Mouse (Mus musculus) kidney, embryonic 14.5 days (tissue): ENCODE data around the gene Bmp8b. TPM values are rescaled to one million over a fixed set of nuclear protein-coding genes. Genes with fewer than 3 reads are reported as not detected.

Experiments
- ATAC-seq: fragments of 200-750 bp; cut with Nextera tagmentation; 2 replicates; pipeline ENCODE4 v1.8.0; 2017; ENCODE audit warnings: moderate number of reproducible peaks, mild to moderate bottlenecking, moderate TSS enrichment, moderate library complexity; ENCODE audit not compliant: low FRiP score, low TSS enrichment
- H3K27ac ChIP-seq: fragments of 300-500 bp; sonication (generic); 2 replicates; pipeline ENCODE4 v1.5.1; 2014; ENCODE audit warnings: low read depth, mild to moderate bottlenecking, low read length, moderate library complexity, mixed read lengths
- H3K27me3 ChIP-seq: fragments of 300-500 bp; sonication (generic); 2 replicates; pipeline ENCODE4 v1.6.1; 2014; ENCODE audit warnings: mild to moderate bottlenecking, low read length; ENCODE audit not compliant: control insufficient read depth, insufficient read depth
- H3K36me3 ChIP-seq: fragments of 300-500 bp; sonication (generic); 2 replicates; pipeline ENCODE4 v1.6.1; 2014; ENCODE audit warnings: low read length, mixed read lengths; ENCODE audit not compliant: control insufficient read depth, insufficient read depth
- H3K4me1 ChIP-seq: fragments of 300-500 bp; sonication (generic); 2 replicates; pipeline ENCODE4 v1.6.1; 2014; ENCODE audit warnings: low read length, mixed read lengths; ENCODE audit not compliant: control insufficient read depth, insufficient read depth
- H3K4me2 ChIP-seq: fragments of 300-500 bp; sonication (generic); replicated peaks from 2 replicates; pipeline ENCODE4 v1.6.1; 2014; ENCODE audit warnings: low read depth, mild to moderate bottlenecking, low read length
- H3K4me3 ChIP-seq: fragments of 300-500 bp; sonication (generic); 2 replicates; pipeline ENCODE4 v1.5.1; 2014; ENCODE audit warnings: mild to moderate bottlenecking, low read length
- H3K9ac ChIP-seq: fragments of 300-500 bp; sonication (generic); 2 replicates; pipeline ENCODE4 v1.6.1; 2014; ENCODE audit warnings: low read depth, mild to moderate bottlenecking, low read length, moderate library complexity
- H3K9me3 ChIP-seq: fragments of 300-500 bp; sonication (generic); 2 replicates; pipeline ENCODE4 v1.6.1; 2016; ENCODE audit warnings: low read length; ENCODE audit not compliant: control insufficient read depth
- WGBS: fragments of 180-500 bp; shearing (Covaris S2); extraction: QIAGEN DNeasy Blood & Tissue Kit; methylation state at CpG from one replicate; pipeline ENCODE4 v1.1.7; 2014; 5-methylcytosine and 5-hydroxymethylcytosine counted together
- polyA plus RNA-seq: library from polyadenylated mRNA; unstranded; fragments of >200 nt; fragmentation: Nextera tagmentation; extraction: Ambion mirVana; gene quantifications from 2 replicates; pipeline ENCODE4 v1.2.1, GENCODE M21; 2014

The Bmp8b gene
- polyA plus RNA-seq, 1 experiment from 2014 or later: 0.16 TPM

- H3K27ac ChIP-seq: no peak overlapping the region
- no peak overlapping the region for H3K4me3 ChIP-seq
- no peak for ATAC-seq
- no peak overlapping the region for H3K9ac ChIP-seq
- no peak overlapping the region for H3K4me2 ChIP-seq
- H3K4me1 ChIP-seq: peaks cover 6% of the 10 kb centered on the region; the same call in 1 of the 2 replicates
- no peaks in the 10 kb centered on the region for H3K9me3 ChIP-seq
- no peaks in the 10 kb centered on the region for H3K36me3 ChIP-seq
- no peaks in the 10 kb centered on the region for H3K27me3 ChIP-seq
- WGBS: 51% methylated on average over 13 of the region's 13 CpGs
Measured at GRCm38 (mm10) chr4:123080791-123081190, 24.2 kb upstream of the Bmp8b start.

DNA sequence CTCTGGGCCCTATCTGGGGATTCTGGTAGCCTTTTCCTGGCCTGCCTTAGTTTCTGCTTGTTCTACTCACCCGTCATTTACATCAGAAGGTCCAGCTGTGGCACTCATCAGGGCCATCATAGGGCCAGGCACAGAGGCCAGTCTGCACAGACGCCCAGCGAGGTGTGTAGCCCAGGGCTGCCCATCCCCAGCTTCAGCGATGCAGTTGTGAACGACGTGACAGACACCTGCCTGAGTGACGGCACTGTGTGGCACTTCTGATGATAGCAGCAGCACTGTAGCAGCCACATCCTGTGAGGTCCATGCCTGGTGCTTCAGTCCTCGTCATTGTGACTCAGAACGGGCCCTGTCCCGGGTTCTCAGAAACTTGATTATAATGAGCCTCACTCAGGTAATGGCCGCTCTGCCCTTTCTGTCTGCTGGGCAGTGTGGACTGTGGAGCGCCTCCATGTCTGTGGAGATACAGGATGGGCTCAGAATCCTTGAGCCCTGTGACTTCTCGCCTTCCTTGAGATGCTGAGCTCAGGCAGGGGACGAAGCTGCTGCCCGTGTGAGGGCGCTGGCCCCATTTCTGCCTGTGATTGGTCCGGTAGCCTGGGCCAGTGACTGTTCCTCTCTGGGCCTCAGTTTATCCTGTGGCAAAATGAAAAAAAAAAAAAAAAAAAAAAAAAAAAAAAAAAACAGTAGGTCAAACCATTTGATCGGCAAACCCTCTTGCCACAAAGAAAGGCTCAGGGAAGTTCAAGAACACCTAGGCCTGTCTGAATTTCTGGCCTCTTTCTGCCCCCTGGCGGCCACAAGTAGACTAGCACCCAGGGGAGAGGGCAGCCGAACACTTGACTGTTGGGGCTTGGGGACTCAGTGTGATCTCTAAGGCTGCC lies 22.4 kb upstream of the Bmp8b start:
- H3K27ac ChIP-seq: no peak overlapping the region
- no peak overlapping the region for H3K4me3 ChIP-seq
- H3K36me3 ChIP-seq: no peaks in the 10 kb centered on the region
- H3K9ac ChIP-seq: no peak overlapping the region
- 79% methylated on average over 20 of the region's 20 CpGs for WGBS
- ATAC-seq: peak; percentile 40
- H3K9me3 ChIP-seq: no peaks in the 10 kb centered on the region
- H3K4me2 ChIP-seq: no peak overlapping the region
- H3K27me3 ChIP-seq: no peaks in the 10 kb centered on the region
- H3K4me1 ChIP-seq: no peaks in the 10 kb centered on the region

- no peaks in the 10 kb centered on the region for H3K36me3 ChIP-seq
- no peak overlapping the region for H3K27ac ChIP-seq
- no peak for ATAC-seq
- no peaks in the 10 kb centered on the region for H3K27me3 ChIP-seq
- 68% methylated on average over 13 of the region's 13 CpGs for WGBS
- no peak overlapping the region for H3K4me3 ChIP-seq
- no peak overlapping the region for H3K4me2 ChIP-seq
- no peaks in the 10 kb centered on the region for H3K9me3 ChIP-seq
- H3K9ac ChIP-seq: no peak overlapping the region
- H3K4me1 ChIP-seq: no peaks in the 10 kb centered on the region
Measured at GRCm38 (mm10) chr4:123083323-123083902, 21.6 kb upstream of the Bmp8b start.

DNA sequence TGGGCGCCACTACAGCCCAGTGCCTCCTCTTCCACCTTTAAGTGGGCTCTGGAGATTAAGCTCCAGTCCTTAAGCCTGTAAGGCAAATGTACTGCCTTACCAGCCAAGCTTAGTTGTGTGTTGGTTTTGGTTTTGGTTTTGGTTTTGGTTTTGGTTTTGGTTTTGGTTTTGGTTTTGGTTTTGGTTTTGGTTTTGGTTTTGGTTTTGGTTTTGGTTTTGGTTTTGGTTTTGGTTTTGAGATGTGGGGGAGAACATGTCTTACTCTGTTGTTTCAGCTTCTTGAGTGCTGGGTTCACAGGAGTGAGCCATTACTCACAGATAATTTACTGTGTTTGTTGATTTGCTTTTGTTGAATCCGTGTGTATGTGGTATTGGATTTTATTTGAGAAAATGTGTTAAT lies 19.7 kb upstream of the Bmp8b start:
- no peak for ATAC-seq

DNA sequence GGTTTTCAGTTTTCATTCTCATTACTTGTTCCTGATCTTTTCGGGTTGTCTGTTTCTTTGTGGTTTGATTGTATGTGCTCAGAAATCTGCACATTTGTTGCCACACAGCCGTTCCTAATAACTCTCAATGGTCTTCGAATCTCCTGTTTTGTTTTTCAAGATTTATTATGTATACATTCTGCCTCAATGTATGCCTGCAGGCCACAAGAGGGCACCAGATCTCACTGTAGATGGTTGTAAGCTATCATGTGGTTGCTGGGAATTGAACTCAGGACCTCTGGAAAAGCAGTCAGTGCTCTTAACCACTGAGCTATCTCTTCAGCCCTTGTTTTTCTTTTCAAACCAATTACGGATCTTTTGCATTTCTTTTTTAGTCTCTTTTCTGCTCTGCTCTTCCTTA lies 18.6 kb upstream of the Bmp8b start:
- H3K4me2 ChIP-seq: no peak overlapping the region
- no peak overlapping the region for H3K9ac ChIP-seq
- H3K36me3 ChIP-seq: no peaks in the 10 kb centered on the region
- H3K4me3 ChIP-seq: no peak overlapping the region
- H3K27me3 ChIP-seq: no peaks in the 10 kb centered on the region
- no peak for ATAC-seq
- H3K9me3 ChIP-seq: no peaks in the 10 kb centered on the region
- H3K27ac ChIP-seq: no peak overlapping the region
- H3K4me1 ChIP-seq: no peaks in the 10 kb centered on the region
- WGBS: 91% methylated on average over 4 of the region's 4 CpGs

More for the DNA sequence above, 19.7 kb upstream of the Bmp8b start:
- H3K4me1 ChIP-seq: no peaks in the 10 kb centered on the region
- WGBS: 67% methylated on average over 2 of the region's 2 CpGs
- H3K27me3 ChIP-seq: no peaks in the 10 kb centered on the region
- no peak overlapping the region for H3K27ac ChIP-seq
- no peaks in the 10 kb centered on the region for H3K36me3 ChIP-seq
- no peak overlapping the region for H3K4me2 ChIP-seq
- H3K4me3 ChIP-seq: no peak overlapping the region
- H3K9ac ChIP-seq: no peak overlapping the region
- H3K9me3 ChIP-seq: no peaks in the 10 kb centered on the region

GRCm38 (mm10) chr4:123092621-123093020 lies 12.3 kb upstream of the Bmp8b start:
- H3K9ac ChIP-seq: no peak overlapping the region
- no peaks in the 10 kb centered on the region for H3K27me3 ChIP-seq
- no peak overlapping the region for H3K4me2 ChIP-seq
- no peaks in the 10 kb centered on the region for H3K9me3 ChIP-seq
- H3K27ac ChIP-seq: no peak overlapping the region
- no peak overlapping the region for H3K4me3 ChIP-seq
- 63% methylated on average over 5 of the region's 5 CpGs for WGBS
- ATAC-seq: no peak
- H3K36me3 ChIP-seq: no peaks in the 10 kb centered on the region
- no peaks in the 10 kb centered on the region for H3K4me1 ChIP-seq

- Histone ChIP-seq H3K9ac (no peak overlapping the region), H3K36me3 (no peaks in the 10 kb centered on the region), H3K27ac (no peak overlapping the region), H3K4me3 (no peak overlapping the region), H3K9me3 (no peaks in the 10 kb centered on the region), H3K4me2 (peak overlapping the region; percentile 18), H3K4me1 (no peaks in the 10 kb centered on the region), H3K27me3 (no peaks in the 10 kb centered on the region)
- 45% methylated on average over 17 of the region's 17 CpGs for WGBS
- peak; percentile 69; the same call in 1 of the 2 replicates for ATAC-seq
Measured at GRCm38 (mm10) chr4:123093064-123093776, 11.7 kb upstream of the Bmp8b start.

- H3K4me3 ChIP-seq: no peak overlapping the region
- H3K9ac ChIP-seq: no peak overlapping the region
- H3K27me3 ChIP-seq: no peaks in the 10 kb centered on the region
- no peak for ATAC-seq
- H3K4me1 ChIP-seq: no peaks in the 10 kb centered on the region
- 67% methylated on average over 9 of the region's 9 CpGs for WGBS
- H3K9me3 ChIP-seq: no peaks in the 10 kb centered on the region
- H3K4me2 ChIP-seq: no peak overlapping the region
- H3K36me3 ChIP-seq: no peaks in the 10 kb centered on the region
- no peak overlapping the region for H3K27ac ChIP-seq
Measured at GRCm38 (mm10) chr4:123093869-123094268, 11.1 kb upstream of the Bmp8b start.

DNA sequence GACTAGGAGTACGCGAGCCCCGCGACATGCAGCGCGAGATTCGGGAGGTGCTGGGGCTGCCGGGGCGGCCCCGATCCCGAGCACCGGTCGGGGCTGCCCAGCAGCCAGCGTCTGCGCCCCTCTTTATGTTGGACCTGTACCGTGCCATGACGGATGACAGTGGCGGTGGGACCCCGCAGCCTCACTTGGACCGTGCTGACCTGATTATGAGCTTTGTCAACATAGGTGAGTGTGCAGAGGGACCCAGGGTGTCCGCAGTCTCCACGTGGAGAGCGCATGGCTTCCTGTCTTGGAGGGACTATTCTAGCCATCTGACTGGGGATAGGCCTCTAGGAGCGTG lies 456 bp downstream of the Bmp8b start:
- no peak overlapping the region for H3K27ac ChIP-seq
- no peaks in the 10 kb centered on the region for H3K4me1 ChIP-seq
- ATAC-seq: no peak
- H3K4me2 ChIP-seq: peak overlapping the region; percentile 35
- H3K9me3 ChIP-seq: no peaks in the 10 kb centered on the region
- peaks cover 33% of the 10 kb centered on the region for H3K27me3 ChIP-seq
- 21% methylated on average over 24 of the region's 24 CpGs for WGBS
- H3K9ac ChIP-seq: no peak overlapping the region
- no peaks in the 10 kb centered on the region for H3K36me3 ChIP-seq
- peak overlapping the region; percentile 29 for H3K4me3 ChIP-seq
